Mouse (Mus musculus) lung, embryonic 15.5 days (tissue): Measurements from ENCODE around the gene Gabpb2. TPM values are rescaled to one million over a fixed set of nuclear protein-coding genes. Genes with fewer than 3 reads are reported as not detected.

ENCODE experiments used
- ATAC-seq: fragments of 200-750 bp; cut with Nextera tagmentation; 2 replicates; pipeline ENCODE4 v1.8.0; 2017; ENCODE audit warnings: moderate number of reproducible peaks, borderline replicate concordance; ENCODE audit not compliant: low FRiP score, low TSS enrichment; ENCODE audit errors: extremely low read depth
- H3K27ac ChIP-seq: fragments of 300-500 bp; sonication (generic); 2 replicates; pipeline ENCODE4 v1.5.1; 2015; ENCODE audit warnings: moderate library complexity, mild to moderate bottlenecking, inconsistent platforms
- H3K27me3 ChIP-seq: fragments of 300-500 bp; sonication (generic); 2 replicates; pipeline ENCODE4 v1.6.1; 2015; ENCODE audit warnings: inconsistent platforms
- H3K36me3 ChIP-seq: fragments of 300-500 bp; sonication (generic); 2 replicates; pipeline ENCODE4 v1.6.1; 2015; ENCODE audit warnings: inconsistent platforms
- H3K4me1 ChIP-seq: fragments of 300-500 bp; sonication (generic); 2 replicates; pipeline ENCODE4 v1.6.1; 2015; ENCODE audit warnings: inconsistent platforms
- H3K4me2 ChIP-seq: fragments of 300-500 bp; sonication (generic); 2 replicates; pipeline ENCODE4 v1.6.1; 2015; ENCODE audit warnings: inconsistent platforms, mild to moderate bottlenecking, moderate library complexity
- H3K4me3 ChIP-seq: fragments of 300-500 bp; sonication (generic); 2 replicates; pipeline ENCODE4 v1.5.1; 2015; ENCODE audit warnings: mild to moderate bottlenecking, inconsistent platforms
- H3K9ac ChIP-seq: fragments of 300-500 bp; sonication (generic); 2 replicates; pipeline ENCODE4 v1.6.1; 2015; ENCODE audit warnings: inconsistent platforms
- H3K9me3 ChIP-seq: fragments of 300-500 bp; sonication (generic); 2 replicates; pipeline ENCODE4 v1.6.1; 2016; ENCODE audit warnings: inconsistent platforms
- WGBS: fragments of 180-500 bp; shearing (Covaris S2); methylation state at CpG from one replicate; pipeline ENCODE4 v1.1.7; 2015; 5-methylcytosine and 5-hydroxymethylcytosine counted together
- polyA plus RNA-seq: library from polyadenylated mRNA; unstranded; fragments of >200 nt; fragmentation: Nextera tagmentation; extraction: Ambion mirVana; gene quantifications from 2 replicates; pipeline ENCODE4 v1.2.1, GENCODE M21; 2015

Gabpb2 gene
- polyA plus RNA-seq, 1 experiment from 2014 or later = 11.2 TPM

GRCm38 (mm10) chr3:95241498-95241897 lies 23.8 kb upstream of the Gabpb2 start, which contains the start of gene Gm128:
TSS of gene Gm128 (minus strand) at chr3:95241598.
- no peak within 1 kb of the TSS for H3K9ac ChIP-seq
- no peaks in the 10 kb centered on the region for H3K9me3 ChIP-seq
- H3K27me3 ChIP-seq = no peaks in the 10 kb centered on the region
- H3K4me2 ChIP-seq = peak within 1 kb of the TSS; percentile 34; the same call in 1 of the 2 replicates
- peaks cover 9% of the 10 kb centered on the region; the same call in 1 of the 2 replicates for H3K4me1 ChIP-seq
- H3K27ac ChIP-seq = no peak within 1 kb of the TSS
- H3K36me3 ChIP-seq = peaks cover 20% of the 10 kb centered on the region
- no peak within 1 kb of the TSS for H3K4me3 ChIP-seq
- WGBS = 74% methylated on average over 7 of the region's 7 CpGs
- no peak for ATAC-seq

GRCm38 (mm10) chr3:95240900-95241299 lies 23.2 kb upstream of the Gabpb2 start:
- Histone ChIP-seq H3K4me2 (peak overlapping the region; percentile 34; the same call in 1 of the 2 replicates), H3K9ac (no peak overlapping the region)
- no peak for ATAC-seq

GRCm38 (mm10) chr3:95239971-95240370 lies 22.3 kb upstream of the Gabpb2 start:
- Histone ChIP-seq H3K36me3 (peaks cover 35% of the 10 kb centered on the region), H3K9ac (no peak overlapping the region), H3K27ac (no peak overlapping the region), H3K4me3 (no peak overlapping the region), H3K4me1 (peaks cover 9% of the 10 kb centered on the region; the same call in 1 of the 2 replicates), H3K27me3 (no peaks in the 10 kb centered on the region), H3K4me2 (no peak overlapping the region), H3K9me3 (no peaks in the 10 kb centered on the region)
- no peak for ATAC-seq
- 82% methylated on average over 12 of the region's 12 CpGs for WGBS

More at GRCm38 (mm10) chr3:95240900-95241299, 23.2 kb upstream of the Gabpb2 start:
- H3K27ac ChIP-seq = no peak overlapping the region
- H3K36me3 ChIP-seq = peaks cover 26% of the 10 kb centered on the region
- H3K9me3 ChIP-seq = no peaks in the 10 kb centered on the region
- 24% methylated on average over 17 of the region's 17 CpGs for whole genome bisulfite sequencing
- H3K27me3 ChIP-seq = no peaks in the 10 kb centered on the region
- H3K4me3 ChIP-seq = no peak overlapping the region
- peaks cover 9% of the 10 kb centered on the region; the same call in 1 of the 2 replicates for H3K4me1 ChIP-seq

- Histone ChIP-seq H3K4me3 (no peak overlapping the region), H3K4me2 (no peak overlapping the region), H3K4me1 (peaks cover 9% of the 10 kb centered on the region; the same call in 1 of the 2 replicates), H3K27ac (no peak overlapping the region), H3K9ac (no peak overlapping the region), H3K27me3 (no peaks in the 10 kb centered on the region), H3K36me3 (peaks cover 44% of the 10 kb centered on the region), H3K9me3 (no peaks in the 10 kb centered on the region)
- ATAC-seq = no peak
- WGBS = 78% methylated on average over 6 of the region's 6 CpGs
These were observed 21.3 kb upstream of the Gabpb2 start for GRCm38 (mm10) chr3:95239022-95239421.

- Histone ChIP-seq H3K27ac (no peak overlapping the region), H3K9me3 (no peaks in the 10 kb centered on the region), H3K4me2 (no peak overlapping the region), H3K9ac (no peak overlapping the region), H3K4me1 (peaks cover 9% of the 10 kb centered on the region; the same call in 1 of the 2 replicates), H3K27me3 (no peaks in the 10 kb centered on the region), H3K4me3 (no peak overlapping the region), H3K36me3 (peaks cover 58% of the 10 kb centered on the region)
- WGBS = 72% methylated on average over 8 of the region's 8 CpGs
- no peak for ATAC-seq
These were observed 19.9 kb upstream of the Gabpb2 start for GRCm38 (mm10) chr3:95237541-95238099.

GRCm38 (mm10) chr3:95235386-95236301 lies 17.9 kb upstream of the Gabpb2 start:
- 77% methylated on average over 23 of the region's 23 CpGs for WGBS
- H3K9me3 ChIP-seq = no peaks in the 10 kb centered on the region
- H3K36me3 ChIP-seq = peaks cover 69% of the 10 kb centered on the region
- H3K4me1 ChIP-seq = peaks cover 13% of the 10 kb centered on the region
- no peak overlapping the region for H3K27ac ChIP-seq
- H3K27me3 ChIP-seq = no peaks in the 10 kb centered on the region
- H3K9ac ChIP-seq = no peak overlapping the region
- no peak overlapping the region for H3K4me3 ChIP-seq
- ATAC-seq = no peak
- no peak overlapping the region for H3K4me2 ChIP-seq

- Histone ChIP-seq H3K4me1 (peaks cover 18% of the 10 kb centered on the region), H3K36me3 (peaks cover 68% of the 10 kb centered on the region), H3K27ac (no peak overlapping the region), H3K4me3 (no peak overlapping the region), H3K27me3 (no peaks in the 10 kb centered on the region), H3K4me2 (no peak overlapping the region), H3K9ac (no peak overlapping the region), H3K9me3 (no peaks in the 10 kb centered on the region)
- WGBS = 86% methylated on average over 16 of the region's 16 CpGs
- no peak for ATAC-seq
These were observed 15.7 kb upstream of the Gabpb2 start for GRCm38 (mm10) chr3:95233303-95233980.

- H3K9ac ChIP-seq = no peak overlapping the region
- H3K4me1 ChIP-seq = peaks cover 18% of the 10 kb centered on the region
- H3K36me3 ChIP-seq = peaks cover 61% of the 10 kb centered on the region
- no peak overlapping the region for H3K4me3 ChIP-seq
- H3K27me3 ChIP-seq = no peaks in the 10 kb centered on the region
- WGBS = 72% methylated on average over 7 of the region's 7 CpGs
- no peaks in the 10 kb centered on the region for H3K9me3 ChIP-seq
- no peak for ATAC-seq
- no peak overlapping the region for H3K27ac ChIP-seq
- H3K4me2 ChIP-seq = no peak overlapping the region
These were observed 15.1 kb upstream of the Gabpb2 start for GRCm38 (mm10) chr3:95232771-95233170.

GRCm38 (mm10) chr3:95231298-95232221 lies 13.8 kb upstream of the Gabpb2 start, which contains the start of gene Mllt11:
TSS of gene Mllt11 (minus strand) at chr3:95232171.
- WGBS = 75% methylated on average over 13 of the region's 13 CpGs
- ATAC-seq = no peak
- peak within 1 kb of the TSS; percentile 98; the same call in 1 of the 2 replicates for H3K27ac ChIP-seq
- no peaks in the 10 kb centered on the region for H3K27me3 ChIP-seq
- H3K9ac ChIP-seq = no peak within 1 kb of the TSS
- peaks cover 50% of the 10 kb centered on the region for H3K36me3 ChIP-seq
- H3K9me3 ChIP-seq = no peaks in the 10 kb centered on the region
- H3K4me1 ChIP-seq = peaks cover 26% of the 10 kb centered on the region
- peak within 1 kb of the TSS; percentile 86 for H3K4me2 ChIP-seq
- peak within 1 kb of the TSS; percentile 88; the same call in 1 of the 2 replicates for H3K4me3 ChIP-seq

GRCm38 (mm10) chr3:95230495-95231297 lies 13.0 kb upstream of the Gabpb2 start:
- Histone ChIP-seq H3K4me1 (peaks cover 29% of the 10 kb centered on the region), H3K9ac (peak overlapping the region; percentile 96), H3K27ac (peak overlapping the region; percentile 98), H3K9me3 (no peaks in the 10 kb centered on the region), H3K4me2 (peak overlapping the region; percentile 86), H3K27me3 (no peaks in the 10 kb centered on the region), H3K4me3 (peak overlapping the region; percentile 88), H3K36me3 (peaks cover 42% of the 10 kb centered on the region)
- ATAC-seq = no peak
- 41% methylated on average over 8 of the region's 8 CpGs for WGBS
